ENCODE assay signal across 9 mouse cellular contexts in the genomic region with DNA sequence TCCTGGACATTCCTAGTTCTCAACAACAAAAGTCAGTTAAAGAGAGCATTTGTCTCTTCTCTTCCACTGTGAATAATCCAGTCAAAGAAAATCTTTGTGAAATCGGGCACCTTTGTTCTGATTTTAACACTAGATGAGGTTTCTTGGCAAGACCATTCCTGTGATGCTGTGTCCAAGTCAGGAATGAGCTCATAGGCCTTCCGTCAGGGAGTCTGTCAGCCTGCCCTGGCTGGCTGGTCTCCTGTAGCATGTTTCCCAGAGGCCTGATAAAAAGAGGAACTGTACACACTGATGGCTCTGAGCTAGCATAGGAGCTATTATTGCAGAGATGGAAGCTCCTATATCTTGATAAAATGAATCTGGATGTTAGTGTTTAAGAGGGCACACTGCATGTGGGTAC. TPM values are rescaled to one million over a fixed set of nuclear protein-coding genes. Genes with fewer than 3 reads are reported as not detected.
A peak's percentile ranks its signal among the peaks of the same experiment; 100 is the strongest.
DNase-seq lines count a peak whose midpoint lies in the region; ATAC-seq lines count a peak whose summit lies in the region.
"Had no signal": no experiment of that assay in that cellular context is flagged by ENCODE, and none has a peak within 500 bp of the region (broad histone marks: within the 10 kb centered on the region; RNA-seq: fewer than 3 reads in every experiment).

No protein-coding gene starts in this region.

- H3K36me3 ChIP-seq in embryonic facial prominence, embryonic 14.5 days (ENCODE audit: control insufficient read depth, insufficient read depth, low read length), result no peaks in the 10 kb centered on the region
- H3K36me3 ChIP-seq in embryonic facial prominence, embryonic 10.5 days (replicated peaks), result no peaks in the 10 kb centered on the region
- no peaks in the 10 kb centered on the region for H3K36me3 ChIP-seq in midbrain, embryonic 14.5 days (ENCODE audit: control insufficient read depth, insufficient read depth, low read length)
- H3K36me3 ChIP-seq in midbrain, embryonic 11.5 days (ENCODE audit: control insufficient read depth, insufficient read depth, low read length), result no peaks in the 10 kb centered on the region

- 63% methylated on average over 2 of the region's 2 CpGs for WGBS in embryonic facial prominence, embryonic 14.5 days
- WGBS in embryonic facial prominence, embryonic 10.5 days, result 78% methylated on average over 2 of the region's 2 CpGs
- 36% methylated on average over 2 of the region's 2 CpGs for WGBS in midbrain, embryonic 14.5 days
- WGBS in midbrain, embryonic 11.5 days, result 65% methylated on average over 2 of the region's 2 CpGs

- H3K27ac ChIP-seq in embryonic facial prominence, embryonic 14.5 days (replicated peaks; ENCODE audit: low read depth, low read length), result no peak overlapping the region
- no peak overlapping the region for H3K27ac ChIP-seq in embryonic facial prominence, embryonic 10.5 days (replicated peaks)
- peak overlapping the region; percentile 27; the same call in 1 of the 2 replicates for H3K27ac ChIP-seq in midbrain, embryonic 14.5 days (replicated peaks; ENCODE audit: low read depth, low read length)
- no peak overlapping the region for H3K27ac ChIP-seq in midbrain, embryonic 11.5 days (ENCODE audit: low read depth, low read length)
- H3K27ac ChIP-seq: kidney, postnatal 0 days had no signal

- peak; percentile 43 for DNase-seq in embryonic facial prominence, embryonic 14.5 days (ENCODE audit: low spot score)
- no peak for DNase-seq in embryonic facial prominence, embryonic 10.5 days (ENCODE audit: low spot score)
- no peak for DNase-seq in midbrain, embryonic 14.5 days
- DNase-seq in midbrain, embryonic 11.5 days (ENCODE audit: low spot score, missing footprints), result no peak
- DNase-seq in gastrocnemius, postnatal 14 days, result peak; percentile 42
- no peak for DNase-seq in lung, postnatal 10 days
- DNase-seq in left cerebral cortex, adult 9 months (ENCODE audit: low spot score in 2 of 2), result no peak

- intact Hi-C loops in gastrocnemius, postnatal 14 days (cut with DNase I; ENCODE audit: low total_unique reads), result no loop called here

- H3K9ac ChIP-seq in embryonic facial prominence, embryonic 14.5 days (ENCODE audit: low read depth, low read length), result no peak overlapping the region
- H3K9ac ChIP-seq in midbrain, embryonic 14.5 days (replicated peaks; ENCODE audit: low read length), result no peak overlapping the region
- H3K9ac ChIP-seq in midbrain, embryonic 11.5 days (ENCODE audit: low read length), result no peak overlapping the region

- ATAC-seq in embryonic facial prominence, embryonic 14.5 days (ENCODE audit: low read depth), result no peak
- ATAC-seq in midbrain, embryonic 14.5 days (ENCODE audit: low FRiP score, low TSS enrichment), result 0 out of 2 replicates have a peak, but pooled peaks have one; percentile 12
- ATAC-seq in midbrain, embryonic 11.5 days (ENCODE audit: low FRiP score), result no peak
- ATAC-seq in erythroblast, adult 5-6 weeks (replicated peaks; ENCODE audit: low FRiP score, poor library complexity, severe bottlenecking), result no peak

- H3K27me3 ChIP-seq in embryonic facial prominence, embryonic 14.5 days (replicated peaks; ENCODE audit: control insufficient read depth, insufficient read depth, low read length), result no peaks in the 10 kb centered on the region
- no peaks in the 10 kb centered on the region for H3K27me3 ChIP-seq in embryonic facial prominence, embryonic 10.5 days (replicated peaks; ENCODE audit: low read depth, poor library complexity, severe bottlenecking)
- no peaks in the 10 kb centered on the region for H3K27me3 ChIP-seq in midbrain, embryonic 14.5 days (ENCODE audit: control insufficient read depth, insufficient read depth, low read length)
- H3K27me3 ChIP-seq in midbrain, embryonic 11.5 days (ENCODE audit: control insufficient read depth, insufficient read depth, low read length), result no peaks in the 10 kb centered on the region

- H3K4me2 ChIP-seq in embryonic facial prominence, embryonic 14.5 days (ENCODE audit: low read depth, low read length), result no peak overlapping the region
- H3K4me2 ChIP-seq in midbrain, embryonic 14.5 days (ENCODE audit: low read length), result no peak overlapping the region
- no peak overlapping the region for H3K4me2 ChIP-seq in midbrain, embryonic 11.5 days

- H3K4me1 ChIP-seq in embryonic facial prominence, embryonic 14.5 days (ENCODE audit: control insufficient read depth, insufficient read depth, low read length), result no peaks in the 10 kb centered on the region
- no peaks in the 10 kb centered on the region for H3K4me1 ChIP-seq in embryonic facial prominence, embryonic 10.5 days
- peaks cover 3% of the 10 kb centered on the region; the same call in 1 of the 2 replicates for H3K4me1 ChIP-seq in midbrain, embryonic 14.5 days (ENCODE audit: control insufficient read depth, insufficient read depth, low read length)
- no peaks in the 10 kb centered on the region for H3K4me1 ChIP-seq in midbrain, embryonic 11.5 days (ENCODE audit: control insufficient read depth, insufficient read depth, low read length)

- no peak overlapping the region for H3K4me3 ChIP-seq in embryonic facial prominence, embryonic 14.5 days (ENCODE audit: low read depth, low read length)
- no peak overlapping the region for H3K4me3 ChIP-seq in embryonic facial prominence, embryonic 10.5 days
- H3K4me3 ChIP-seq in midbrain, embryonic 14.5 days (replicated peaks; ENCODE audit: low read depth, low read length), result no peak overlapping the region
- H3K4me3 ChIP-seq in midbrain, embryonic 11.5 days (ENCODE audit: low read depth, low read length), result no peak overlapping the region

- H3K9me3 ChIP-seq in embryonic facial prominence, embryonic 14.5 days (ENCODE audit: control insufficient read depth, low read length), result no peaks in the 10 kb centered on the region
- no peaks in the 10 kb centered on the region for H3K9me3 ChIP-seq in embryonic facial prominence, embryonic 10.5 days
- H3K9me3 ChIP-seq in midbrain, embryonic 14.5 days (ENCODE audit: control insufficient read depth, low read length), result no peaks in the 10 kb centered on the region
- H3K9me3 ChIP-seq in midbrain, embryonic 11.5 days (ENCODE audit: control insufficient read depth, low read length), result no peaks in the 10 kb centered on the region

RNA-seq across cellular contexts. Expression of a gene that starts 17.8 kb away (rescaled TPM):
- 44.2 and 61.4 TPM in 2 replicates for polyA plus RNA-seq in embryonic facial prominence, embryonic 14.5 days (2014; fragmentation: Nextera tagmentation; extraction: Ambion mirVana)
- polyA plus RNA-seq in embryonic facial prominence, embryonic 10.5 days (2016; fragmentation: Nextera tagmentation; extraction: Ambion mirVana), result 0.16 TPM in 1 of 2 replicates, not detected in the other
- not detected in 2 replicates for polyA plus RNA-seq in midbrain, embryonic 14.5 days (2014; fragmentation: Nextera tagmentation; extraction: Ambion mirVana)
- not detected in 2 replicates for polyA plus RNA-seq in midbrain, embryonic 11.5 days (2014; fragmentation: Nextera tagmentation; extraction: Ambion mirVana)
- 10 to 100 TPM; 73.4 to 96.4 TPM for total RNA-seq in gastrocnemius, postnatal 14 days (2021)
- total RNA-seq in erythroblast, adult 5-6 weeks (2015; ENCODE audit: low replicate concordance), result not detected in 2 replicates
- not detected in 2 replicates for total RNA-seq in erythroblast, adult 5-6 weeks (2017; ENCODE audit: low replicate concordance)

Comparison
In these comparisons a context has a peak if more than half of its experiments do, and no peak if none do; other contexts are left out.
1. DNase-seq: peak in embryonic facial prominence, embryonic 14.5 days (single experiment) and gastrocnemius, postnatal 14 days (single experiment); none in embryonic facial prominence, embryonic 10.5 days (single experiment), midbrain, embryonic 14.5 days (single experiment), midbrain, embryonic 11.5 days (single experiment), lung, postnatal 10 days (single experiment) and left cerebral cortex, adult 9 months (0 of 2).
2. RNA of a gene that starts 17.8 kb away (polyA plus RNA-seq): 44.2 to 61.4 TPM in embryonic facial prominence, embryonic 14.5 days; 0.16 TPM in embryonic facial prominence, embryonic 10.5 days, not detected in midbrain, embryonic 14.5 days and not detected in midbrain, embryonic 11.5 days; every median in the first group is over 10 times any median in the second.